Mouse (Mus musculus) heart, adult 2 months (tissue): ENCODE data around the gene Foxo3.

Experiments
- CTCF ChIP-seq: fragments of 200-600 bp; IDR thresholded peaks from 2 replicates; pipeline ENCODE4 v1.8.1; 2022; ENCODE audit warnings: antibody characterized with exemption, mild to moderate bottlenecking, moderate library complexity
- EP300 ChIP-seq: fragments of 200-500 bp; IDR thresholded peaks from 2 replicates; pipeline ENCODE4 v1.6.1; 2011; ENCODE audit warnings: low read depth, low read length, control low read depth; ENCODE audit not compliant: insufficient read depth

DNA sequence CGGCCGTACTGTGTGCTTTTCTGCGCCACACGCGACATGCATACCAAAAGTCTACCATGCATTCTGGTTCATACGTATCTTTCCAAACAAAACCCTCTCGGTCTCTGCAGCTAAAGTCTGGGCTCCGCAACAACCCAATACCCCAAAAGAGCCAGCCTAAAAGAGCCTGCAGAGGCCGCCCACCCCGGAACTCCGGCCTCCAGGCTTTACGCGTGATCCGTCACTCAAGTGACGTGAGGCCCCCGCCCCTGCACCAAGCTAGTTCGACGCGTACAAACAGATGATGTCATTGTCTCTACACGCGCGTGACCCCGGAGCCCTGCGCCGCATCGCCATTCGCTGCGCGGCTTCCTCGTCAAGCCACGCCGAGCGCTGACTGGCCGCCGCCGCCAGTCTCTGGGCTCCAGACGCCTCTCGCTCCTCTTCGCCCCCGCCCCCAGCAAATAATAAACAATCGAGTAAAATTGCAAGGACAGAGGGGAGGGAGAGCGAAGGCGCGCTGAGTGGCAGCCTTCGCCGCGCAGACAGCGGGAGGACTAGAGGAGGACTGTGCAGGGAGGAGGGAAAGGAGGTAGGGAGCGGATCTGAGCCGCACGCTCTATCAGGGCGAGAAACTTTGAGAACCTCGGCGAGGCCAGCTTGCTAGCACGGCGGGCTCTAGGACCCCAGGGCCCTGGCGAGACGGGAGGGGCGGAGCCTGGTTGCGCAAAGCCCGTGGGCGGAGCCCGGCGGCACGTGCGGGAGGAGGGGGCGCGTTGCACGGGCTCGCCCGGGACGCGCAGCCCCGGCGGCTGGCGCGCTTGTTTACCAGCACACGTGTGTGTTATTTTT lies 1.1 kb upstream of the Foxo3 start:
- TF ChIP-seq EP300: peak; percentile 58; the same call in 1 of the 2 replicates
- peak; percentile 17; the same call in 1 of the 2 replicates for TF ChIP-seq CTCF
